Mouse (Mus musculus) ES-CJ7 (cell line): ENCODE data around the gene H2afy.

Source experiments
- DNase-seq: peaks from one replicate; pipeline ENCODE4 v3.0.0; 2011; ENCODE audit warnings: low read depth, low spot score

The H2afy gene

GRCm38 (mm10) chr13:56136200-56136599 is at the start of gene H2afy:
H2afy (minus strand) TSS chr13:56136361.
- DNase-seq, result no peak

GRCm38 (mm10) chr13:56183687-56184086 is 47.5 kb upstream of the H2afy start:
- DNase-seq, result no peak

GRCm38 (mm10) chr13:56181424-56181823 is 45.3 kb upstream of the H2afy start:
- DNase-seq, result no peak

DNA sequence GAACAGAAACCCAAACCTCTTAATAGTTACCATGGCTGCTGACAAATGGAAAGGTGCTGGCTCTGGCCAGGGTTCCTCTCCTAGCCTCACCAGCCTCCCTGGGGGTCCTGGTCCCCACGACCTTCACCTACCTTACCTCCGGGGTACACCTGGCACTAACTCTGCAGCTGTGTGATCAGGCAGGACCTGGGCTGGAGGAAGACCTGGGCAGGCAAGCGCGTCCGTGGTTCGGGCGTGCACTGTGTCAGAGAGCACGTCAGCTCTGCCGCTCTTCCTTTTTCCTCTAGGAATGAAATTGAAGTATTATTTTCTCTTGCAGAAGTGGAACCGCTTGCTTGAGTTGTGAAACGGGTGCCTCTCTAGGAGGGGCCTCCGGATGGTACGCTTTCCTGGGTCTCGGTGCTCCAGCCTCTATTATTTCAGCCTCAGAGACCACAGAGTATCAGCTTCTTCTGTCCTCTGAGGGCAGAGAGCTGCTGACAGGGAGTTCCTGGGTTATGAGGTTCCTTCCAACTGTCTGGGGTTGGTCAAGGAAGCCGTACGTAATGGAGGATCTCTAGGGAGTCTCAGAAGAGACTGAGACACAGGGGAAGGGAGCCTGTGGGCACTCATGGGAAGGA is 42.4 kb upstream of the H2afy start, which contains the start of gene Tifab:
Gene Tifab (minus strand): TSS at position 470 of the 620 bp plus-strand sequence.
- DNase-seq, result no peak

DNA sequence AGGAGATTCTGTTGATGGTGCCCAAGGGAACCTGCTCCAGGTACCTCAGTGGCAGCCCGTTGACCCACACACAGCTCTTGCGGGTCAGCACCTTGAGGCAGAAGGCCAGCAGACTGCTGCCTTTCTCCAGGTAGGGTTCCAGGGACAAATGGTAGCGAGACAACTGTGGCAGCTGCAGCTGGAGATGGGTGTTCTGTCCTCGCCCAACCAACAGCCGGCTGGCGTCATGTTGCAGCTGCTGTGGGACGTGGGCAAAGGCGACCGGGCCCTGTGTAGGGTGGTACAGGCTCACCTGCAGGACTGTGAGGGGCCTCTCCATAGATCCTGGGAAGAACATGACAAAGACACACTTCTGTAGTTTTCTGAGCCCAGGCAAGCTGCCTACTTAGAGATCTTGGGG is 40.1 kb upstream of the H2afy start:
- DNase-seq, result no peak

- no peak for DNase-seq
Measured at GRCm38 (mm10) chr13:56175848-56176247, 39.7 kb upstream of the H2afy start.

GRCm38 (mm10) chr13:56172901-56173545 is 36.9 kb upstream of the H2afy start:
- DNase-seq, result no peak

DNA sequence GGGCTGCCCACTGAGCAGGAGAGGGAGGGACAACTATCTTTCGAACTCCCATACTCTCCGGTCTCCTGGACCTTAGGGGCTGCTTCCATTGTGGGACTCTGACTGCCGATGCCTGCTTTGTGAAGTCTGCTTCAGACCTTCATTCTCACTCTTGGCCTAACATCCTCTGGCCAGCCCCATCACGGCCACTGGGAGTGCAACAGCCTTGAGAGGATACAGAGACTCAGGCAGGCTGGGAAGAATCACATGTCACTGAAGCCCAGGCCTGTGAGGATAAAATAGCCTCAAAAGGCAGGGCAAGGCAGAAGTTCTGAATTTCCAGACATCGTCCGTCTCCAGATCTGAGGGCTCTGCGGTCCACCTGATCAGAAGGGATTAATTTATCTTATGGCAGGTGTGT is 35.9 kb upstream of the H2afy start:
- DNase-seq, result no peak

DNA sequence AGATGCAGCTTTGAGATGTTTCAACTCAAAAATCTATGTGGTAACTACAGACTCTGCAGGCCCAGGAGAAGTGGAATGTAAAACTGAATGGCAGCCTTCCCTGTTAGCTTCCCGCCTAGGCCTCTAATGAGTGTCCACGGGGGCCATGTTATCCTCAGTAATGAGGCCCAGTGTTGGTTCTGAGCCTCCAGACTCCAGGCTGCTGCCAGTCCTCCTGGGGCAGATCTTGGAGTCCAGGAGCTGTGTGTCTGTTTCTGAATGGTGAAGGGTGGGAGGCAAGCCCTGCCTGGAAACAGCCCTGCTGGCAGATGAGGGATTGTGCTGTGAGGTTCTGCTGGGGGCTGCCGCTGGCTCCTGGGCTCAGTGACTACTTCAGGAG is 32.2 kb upstream of the H2afy start:
- DNase-seq, result no peak

- peak; percentile 62 for DNase-seq
Measured at GRCm38 (mm10) chr13:56167446-56168402, 31.6 kb upstream of the H2afy start.

DNA sequence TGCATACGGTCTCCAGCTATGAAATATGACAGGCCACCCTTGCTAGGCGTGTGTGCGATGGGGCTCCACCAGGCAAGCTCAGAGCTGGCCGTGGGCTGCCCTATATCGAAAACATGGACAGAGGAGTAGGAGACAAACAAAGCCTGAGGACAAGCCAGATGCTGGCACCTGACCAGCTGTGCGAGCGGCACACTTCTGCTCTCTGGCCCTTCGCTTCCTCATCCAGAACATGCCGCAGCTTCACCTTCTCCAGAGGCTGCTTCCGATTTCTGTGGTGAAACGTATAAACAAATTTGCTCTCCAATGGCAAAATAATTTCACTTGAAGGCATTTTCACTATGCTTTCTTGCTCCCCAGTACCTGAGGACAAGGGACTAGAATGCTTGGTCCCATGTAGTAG is 29.4 kb upstream of the H2afy start:
- no peak for DNase-seq

GRCm38 (mm10) chr13:56164372-56164771 is 28.2 kb upstream of the H2afy start:
- no peak for DNase-seq

GRCm38 (mm10) chr13:56163751-56164150 is 27.6 kb upstream of the H2afy start:
- no peak for DNase-seq

- no peak for DNase-seq
Measured at GRCm38 (mm10) chr13:56162859-56163258, 26.7 kb upstream of the H2afy start.

GRCm38 (mm10) chr13:56159614-56160363 is 23.6 kb upstream of the H2afy start:
- DNase-seq, result no peak

- DNase-seq, result no peak
Measured at GRCm38 (mm10) chr13:56159016-56159601, 22.9 kb upstream of the H2afy start.

GRCm38 (mm10) chr13:56155671-56156070 is 19.5 kb upstream of the H2afy start:
- DNase-seq, result no peak

GRCm38 (mm10) chr13:56155048-56155447 is 18.9 kb upstream of the H2afy start:
- DNase-seq, result no peak

- no peak for DNase-seq
Measured at GRCm38 (mm10) chr13:56152773-56153460, 16.8 kb upstream of the H2afy start.

GRCm38 (mm10) chr13:56151404-56152226 is 15.5 kb upstream of the H2afy start:
- peak; percentile 83 for DNase-seq
